Mouse (Mus musculus): ENCODE data around the gene Lrp5.

- TF ChIP-seq CTCF (IDR thresholded peaks at IDR 0.05; ENCODE audit: low read depth, low read length) (no peak), POLR2A (IDR thresholded peaks at IDR 0.05; ENCODE audit: borderline replicate concordance, low read depth, low read length) (no peak)
These were observed 38.4 kb downstream of the Lrp5 start for GRCm38 (mm10) chr19:3647999-3648398.
